Mouse (Mus musculus) intestine, embryonic 16.5 days (tissue): ENCODE results near the gene Ankk1. TPM values are rescaled to one million over a fixed set of nuclear protein-coding genes. Genes with fewer than 3 reads are reported as not detected.

Experiments
- ATAC-seq: fragments of 200-750 bp; cut with Nextera tagmentation; 2 replicates; pipeline ENCODE4 v1.8.0; 2017; ENCODE audit warnings: moderate TSS enrichment, moderate library complexity
- H3K27ac ChIP-seq: fragments of 300-500 bp; sonication (generic); 2 replicates; pipeline ENCODE4 v1.5.1; 2014; ENCODE audit warnings: mild to moderate bottlenecking, low read length
- H3K27me3 ChIP-seq: fragments of 300-500 bp; sonication (generic); replicated peaks from 2 replicates; pipeline ENCODE4 v1.6.1; 2014; ENCODE audit warnings: low read length, control low read depth, mixed read lengths; ENCODE audit not compliant: control insufficient read depth, insufficient read depth
- H3K36me3 ChIP-seq: fragments of 300-500 bp; sonication (generic); 2 replicates; pipeline ENCODE4 v1.6.1; 2014; ENCODE audit warnings: low read length, control low read depth; ENCODE audit not compliant: control insufficient read depth, insufficient read depth
- H3K4me1 ChIP-seq: fragments of 300-500 bp; sonication (generic); 2 replicates; pipeline ENCODE4 v1.6.1; 2014; ENCODE audit warnings: low read length, control low read depth, mixed read lengths; ENCODE audit not compliant: control insufficient read depth, insufficient read depth
- H3K4me2 ChIP-seq: fragments of 300-500 bp; sonication (generic); 2 replicates; pipeline ENCODE4 v1.6.1; 2014; ENCODE audit warnings: low read depth, low read length, control low read depth
- H3K4me3 ChIP-seq: fragments of 300-500 bp; sonication (generic); 2 replicates; pipeline ENCODE4 v1.5.1; 2014; ENCODE audit warnings: mild to moderate bottlenecking, low read length
- H3K9ac ChIP-seq: fragments of 300-500 bp; sonication (generic); 2 replicates; pipeline ENCODE4 v1.6.1; 2014; ENCODE audit warnings: low read depth, low read length
- H3K9me3 ChIP-seq: fragments of 300-500 bp; sonication (generic); 2 replicates; pipeline ENCODE4 v1.6.1; 2016; ENCODE audit warnings: low read length, control low read depth; ENCODE audit not compliant: control insufficient read depth
- WGBS: fragments of 180-500 bp; shearing (Covaris S2); extraction: QIAGEN DNeasy Blood & Tissue Kit; methylation state at CpG from one replicate; pipeline ENCODE4 v1.1.7; 2014; 5-methylcytosine and 5-hydroxymethylcytosine counted together
- polyA plus RNA-seq: library from polyadenylated mRNA; unstranded; fragments of >200 nt; fragmentation: Nextera tagmentation; extraction: Ambion mirVana; gene quantifications from 2 replicates; pipeline ENCODE4 v1.2.1, GENCODE M21; 2015

The Ankk1 gene
- polyA plus RNA-seq, 1 experiment from 2014 or later, result not detected

DNA sequence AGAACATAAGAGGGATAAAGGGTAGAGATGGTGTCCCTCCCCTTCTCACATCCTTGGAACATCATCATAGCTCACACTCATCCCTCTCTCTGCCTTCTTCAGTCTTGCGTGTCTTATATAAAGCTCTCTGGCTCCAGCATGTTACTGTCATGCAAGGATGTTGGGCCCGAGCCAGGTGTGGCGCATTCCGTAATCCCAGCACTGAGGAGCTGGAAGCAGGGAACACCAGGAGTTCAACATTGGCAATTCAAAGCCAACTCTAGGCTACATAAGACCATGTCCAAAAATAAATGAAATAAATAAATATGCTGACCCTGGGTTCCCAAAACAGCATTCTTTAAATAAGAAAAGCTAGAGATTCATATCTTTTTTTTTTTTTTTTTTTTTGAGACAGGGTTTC is 46.9 kb downstream of the Ankk1 start:
- H3K4me3 ChIP-seq, result no peak overlapping the region
- no peak overlapping the region for H3K9ac ChIP-seq
- H3K36me3 ChIP-seq, result no peaks in the 10 kb centered on the region
- no peak overlapping the region for H3K4me2 ChIP-seq
- 93% methylated on average over 4 of the region's 4 CpGs for WGBS
- no peak overlapping the region for H3K27ac ChIP-seq
- H3K4me1 ChIP-seq, result no peaks in the 10 kb centered on the region
- ATAC-seq, result no peak
- no peaks in the 10 kb centered on the region for H3K9me3 ChIP-seq
- no peaks in the 10 kb centered on the region for H3K27me3 ChIP-seq

DNA sequence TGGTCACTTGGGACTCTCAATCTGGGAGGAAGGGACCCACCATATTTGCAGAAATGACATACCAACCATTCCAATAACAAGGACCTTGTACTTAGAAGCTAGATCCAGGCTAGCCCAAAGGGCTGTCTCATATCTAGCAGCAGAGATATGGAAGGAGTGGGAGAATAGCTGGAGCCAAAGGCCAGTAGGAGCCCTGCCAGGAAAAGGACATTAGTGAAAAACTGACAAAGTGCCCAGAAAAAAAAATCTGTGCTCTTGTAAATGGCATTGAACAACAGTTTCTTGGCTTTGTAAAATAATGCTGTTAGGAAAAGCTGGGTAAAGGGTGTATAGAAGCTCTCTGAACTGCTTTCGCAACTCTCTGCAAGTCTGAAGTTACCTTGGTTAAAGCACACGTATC is 52.9 kb downstream of the Ankk1 start:
- WGBS, result 71% methylated on average over 2 of the region's 2 CpGs
- no peak for ATAC-seq
- Histone ChIP-seq H3K27me3 (no peaks in the 10 kb centered on the region), H3K9ac (no peak overlapping the region), H3K27ac (no peak overlapping the region), H3K36me3 (no peaks in the 10 kb centered on the region), H3K4me3 (no peak overlapping the region), H3K4me1 (no peaks in the 10 kb centered on the region), H3K4me2 (no peak overlapping the region), H3K9me3 (no peaks in the 10 kb centered on the region)

DNA sequence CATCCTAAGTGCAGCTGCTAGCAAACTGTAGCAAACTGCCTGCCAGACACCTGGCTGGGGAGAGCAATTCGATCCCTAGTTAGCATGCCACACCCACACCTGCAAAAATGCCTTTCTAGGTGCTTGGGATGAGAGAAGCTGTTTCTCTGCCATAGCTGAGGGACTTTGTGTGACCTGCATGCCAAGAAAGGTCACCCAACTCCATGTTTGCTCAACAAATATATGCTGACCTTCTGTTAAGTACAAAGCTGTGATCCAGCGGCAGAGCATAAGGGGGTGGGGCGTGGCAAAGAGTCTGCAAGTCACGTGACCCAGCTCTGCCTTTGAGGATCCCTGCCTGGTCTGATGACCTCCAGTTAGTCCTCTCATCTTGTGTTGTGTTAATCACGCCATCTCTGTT is 61.1 kb downstream of the Ankk1 start:
- no peak overlapping the region for H3K9ac ChIP-seq
- no peak overlapping the region for H3K4me2 ChIP-seq
- no peak overlapping the region for H3K27ac ChIP-seq
- H3K9me3 ChIP-seq, result no peaks in the 10 kb centered on the region
- H3K4me3 ChIP-seq, result no peak overlapping the region
- no peaks in the 10 kb centered on the region for H3K36me3 ChIP-seq
- WGBS, result 6% methylated on average over 5 of the region's 5 CpGs
- no peaks in the 10 kb centered on the region for H3K4me1 ChIP-seq
- peak; percentile 69 for ATAC-seq
- H3K27me3 ChIP-seq, result no peaks in the 10 kb centered on the region

Other genes with a start within 250 kb of the Ankk1 start
- gene Gm4894, start 176.5 kb downstream of the Ankk1 start, polyA plus RNA-seq, result not detected in 2 replicates
- gene Drd2, start 86.4 kb downstream of the Ankk1 start, polyA plus RNA-seq, result not detected in 2 replicates
- gene Ttc12, start 59.2 kb upstream of the Ankk1 start, polyA plus RNA-seq, result 0.80 and 0.87 TPM in 2 replicates